ENCODE assay signal across 26 mouse cellular contexts in genomic region chr12:58454828-58455227, GRCm38 (mm10).
DNase-seq lines count a peak whose midpoint lies in the region.
"Had no signal": no experiment of that assay in that cellular context is flagged by ENCODE, and none has a peak within 500 bp of the region (broad histone marks: within the 10 kb centered on the region; RNA-seq: fewer than 3 reads in every experiment).

No protein-coding gene starts in this region.

- H3K36me3 ChIP-seq in limb, embryonic 10.5 days, result no peaks in the 10 kb centered on the region
- H3K36me3 ChIP-seq: embryonic facial prominence, embryonic 12.5 days; embryonic facial prominence, embryonic 15.5 days; forebrain, embryonic 12.5 days; forebrain, embryonic 15.5 days; heart, embryonic 12.5 days; heart, embryonic 15.5 days; hindbrain, embryonic 10.5 days; hindbrain, embryonic 13.5 days; intestine, embryonic 15.5 days had no signal

- 81% methylated on average over 2 of the region's 2 CpGs for WGBS in limb, embryonic 10.5 days

- H3K27ac ChIP-seq in limb, embryonic 10.5 days, result no peak overlapping the region
- H3K27ac ChIP-seq: embryonic facial prominence, embryonic 12.5 days; embryonic facial prominence, embryonic 15.5 days; forebrain, embryonic 12.5 days; forebrain, embryonic 15.5 days; gastrocnemius, adult 2 months; heart, embryonic 15.5 days; hindbrain, embryonic 10.5 days; hindbrain, embryonic 13.5 days; intestine, embryonic 15.5 days had no signal

- H3K27me3 ChIP-seq in limb, embryonic 10.5 days (ENCODE audit: low read depth, poor library complexity, severe bottlenecking), result no peaks in the 10 kb centered on the region
- H3K27me3 ChIP-seq: embryonic facial prominence, embryonic 12.5 days; embryonic facial prominence, embryonic 15.5 days; forebrain, embryonic 12.5 days; forebrain, embryonic 15.5 days; heart, embryonic 12.5 days; heart, embryonic 15.5 days; hindbrain, embryonic 13.5 days; intestine, embryonic 15.5 days had no signal

- no peaks in the 10 kb centered on the region for H3K4me1 ChIP-seq in limb, embryonic 10.5 days
- H3K4me1 ChIP-seq: embryonic facial prominence, embryonic 12.5 days; embryonic facial prominence, embryonic 15.5 days; forebrain, embryonic 12.5 days; forebrain, embryonic 15.5 days; heart, embryonic 12.5 days; heart, embryonic 15.5 days; hindbrain, embryonic 10.5 days; hindbrain, embryonic 13.5 days; intestine, embryonic 15.5 days had no signal

- peak; percentile 9 to 11 for DNase-seq in layer of hippocampus, adult 8-10 months (ENCODE audit: low spot score in 2 of 2)
- no peak for DNase-seq in layer of hippocampus, postnatal 36 days
- peak; percentile 85 for DNase-seq in 3T3-L1 (ENCODE audit: low read depth, low spot score)
- peak; percentile 70 for DNase-seq in brain, adult 2 months (ENCODE audit: low read depth, low spot score)
- DNase-seq in kidney, postnatal 4 days, result no peak
- DNase-seq in limb, embryonic 10.5 days (ENCODE audit: low spot score), result no peak
- DNase-seq: adrenal gland, adult 8-10 months; adrenal gland, postnatal 25 days; cerebellum, adult 2 months; cerebellum, adult 9-11 months; cerebellum, postnatal 25 days; gastrocnemius, adult 2 months; gastrocnemius, postnatal 14 days; heart, adult 11 months; heart, postnatal 10 days; heart, postnatal 36 days had no signal

- no peaks in the 10 kb centered on the region for H3K9me3 ChIP-seq in limb, embryonic 10.5 days (replicated peaks)
- H3K9me3 ChIP-seq: embryonic facial prominence, embryonic 12.5 days; embryonic facial prominence, embryonic 15.5 days; forebrain, embryonic 12.5 days; forebrain, embryonic 15.5 days; heart, embryonic 12.5 days; heart, embryonic 15.5 days; hindbrain, embryonic 10.5 days; hindbrain, embryonic 13.5 days; intestine, embryonic 15.5 days had no signal

- H3K4me3 ChIP-seq in limb, embryonic 10.5 days, result no peak overlapping the region
- H3K4me3 ChIP-seq: embryonic facial prominence, embryonic 12.5 days; embryonic facial prominence, embryonic 15.5 days; erythroblast, embryonic 14.5 days; forebrain, embryonic 12.5 days; forebrain, embryonic 15.5 days; gastrocnemius, adult 2 months; heart, embryonic 12.5 days; heart, embryonic 15.5 days; hindbrain, embryonic 10.5 days; hindbrain, embryonic 13.5 days; intestine, embryonic 15.5 days had no signal

Comparison
In these comparisons a context has a peak if more than half of its experiments do, and no peak if none do; other contexts are left out.
1. DNase-seq: peak in layer of hippocampus, adult 8-10 months (2 of 2), 3T3-L1 (single experiment) and brain, adult 2 months (single experiment); none in layer of hippocampus, postnatal 36 days (0 of 2), kidney, postnatal 4 days (0 of 2) and limb, embryonic 10.5 days (single experiment).